Mouse (Mus musculus): Measurements from ENCODE around the gene Syne3.

- TF ChIP-seq EP300 (IDR thresholded peaks at IDR 0.05; ENCODE audit: low read depth) (no peak), CTCF (IDR thresholded peaks at IDR 0.05; ENCODE audit: low read depth) (no peak)
Measured at GRCm38 (mm10) chr12:104987936-104988335, 21.7 kb downstream of the Syne3 start.

All from heart, postnatal 0 days (tissue).